Mouse (Mus musculus): ENCODE measurements around the gene 2210407C18Rik.

GRCm38 (mm10) chr11:58641057-58641456, 25.2 kb upstream of the 2210407C18Rik start:
- TF ChIP-seq CTCF (IDR thresholded peaks at IDR 0.05; ENCODE audit: extremely low read depth, insufficient read depth, insufficient read length, insufficient replicate concordance), result no peak
- TF ChIP-seq POLR2A (IDR thresholded peaks at IDR 0.05; ENCODE audit: low read depth, low read length), result no peak
